Mouse (Mus musculus): Measurements from ENCODE around the gene Phf1.
"Not testable (repeated sequence)": the region's sequence is repeated elsewhere in the genome, so short reads cannot be mapped to it uniquely, and the experiment has no call there.

Phf1 gene

DNA sequence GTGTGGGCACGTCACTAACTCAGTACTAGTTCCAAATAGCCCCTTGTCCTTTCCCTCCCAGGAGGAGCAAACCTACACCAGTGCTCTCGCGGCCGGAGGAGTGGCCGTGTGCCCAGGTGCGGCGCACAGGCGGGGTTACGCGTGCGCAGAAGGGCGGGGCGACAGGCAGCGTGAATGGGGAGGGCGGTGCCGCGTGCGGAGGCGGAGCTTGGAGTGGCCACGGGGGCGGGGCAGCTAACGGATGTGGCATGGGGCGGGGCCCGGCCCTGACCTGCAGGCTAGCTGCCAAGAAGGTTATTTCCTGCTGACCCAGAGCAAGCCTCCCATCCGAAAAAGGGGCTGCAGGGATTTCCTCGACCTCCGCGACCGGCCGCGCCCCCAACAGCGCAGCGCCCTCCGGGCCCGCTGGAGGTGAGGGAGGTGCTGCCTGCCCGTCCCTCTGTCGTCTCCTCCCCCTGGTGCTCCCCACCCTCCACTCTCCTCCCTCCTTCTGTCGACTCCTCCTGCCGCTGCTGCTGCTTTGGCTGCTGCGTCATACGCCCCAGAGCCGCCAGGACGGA is at the start of gene Phf1:
Gene Phf1, plus strand, starts transcription at position 214 of the 560 bp plus-strand sequence.
- peak; percentile 88 for DNase-seq (ENCODE audit: low read depth, low spot score)

DNA sequence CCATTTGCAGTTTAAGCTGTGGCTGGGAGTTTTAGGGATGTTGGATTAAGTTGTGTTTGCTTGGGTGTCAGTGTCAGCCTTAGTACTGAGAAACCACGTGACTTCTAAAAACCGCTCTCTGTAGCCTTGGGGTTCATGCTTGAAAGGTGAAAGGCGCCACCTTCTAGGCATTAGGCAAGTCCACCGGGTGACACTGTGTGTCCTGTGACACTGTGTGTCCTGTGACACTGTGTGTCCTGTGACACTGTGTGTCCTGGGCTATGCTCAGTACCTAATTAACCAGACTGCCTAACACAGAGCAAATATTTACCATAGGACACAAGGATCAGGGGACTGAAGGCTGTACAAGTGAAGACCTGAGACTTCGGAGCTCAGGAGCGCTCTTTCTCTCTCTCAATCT is 49.3 kb upstream of the Phf1 start:
- no peak for DNase-seq (ENCODE audit: low read depth, low spot score)

- DNase-seq (ENCODE audit: low read depth, low spot score): peak; percentile 92
Measured at GRCm38 (mm10) chr17:26884995-26885926, 47.6 kb upstream of the Phf1 start.

DNA sequence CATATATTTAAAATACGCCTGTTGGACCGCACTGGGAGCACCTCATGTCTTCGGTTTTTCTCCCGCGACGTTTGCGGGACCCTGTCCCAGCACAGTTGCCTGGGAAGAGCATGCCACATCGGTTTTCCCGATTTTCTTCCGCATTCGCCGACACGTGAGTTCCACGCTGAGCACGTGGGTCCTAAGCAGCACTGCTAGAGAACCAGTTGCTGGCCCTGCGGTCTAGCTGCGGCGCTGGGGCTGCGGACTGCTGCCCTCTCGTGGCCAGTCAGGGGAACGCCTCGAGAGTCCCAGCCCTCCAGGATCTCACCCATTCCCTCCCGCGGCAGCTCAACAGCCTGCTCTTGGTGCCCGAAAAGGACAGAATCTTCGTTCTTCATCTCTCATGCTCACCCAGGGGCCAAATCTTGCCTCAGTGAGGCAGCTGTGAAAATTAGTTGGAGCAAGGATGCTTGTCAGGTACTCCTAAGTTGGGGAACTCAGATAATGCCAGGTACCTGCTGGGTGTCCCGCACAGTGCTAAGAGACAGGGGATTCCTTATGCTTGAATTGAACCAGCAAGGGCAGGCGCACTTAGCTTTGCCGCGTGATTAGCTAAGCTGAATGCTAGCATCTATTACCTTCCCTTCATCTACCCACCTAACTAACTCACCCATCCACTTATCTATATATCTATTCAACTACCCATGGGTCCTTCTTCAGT is 46.7 kb upstream of the Phf1 start:
- DNase-seq (ENCODE audit: low read depth, low spot score): peak; percentile 95

- peak; percentile 93 for DNase-seq (ENCODE audit: low read depth, low spot score)
Measured at GRCm38 (mm10) chr17:26887926-26888325, 44.9 kb upstream of the Phf1 start.

DNA sequence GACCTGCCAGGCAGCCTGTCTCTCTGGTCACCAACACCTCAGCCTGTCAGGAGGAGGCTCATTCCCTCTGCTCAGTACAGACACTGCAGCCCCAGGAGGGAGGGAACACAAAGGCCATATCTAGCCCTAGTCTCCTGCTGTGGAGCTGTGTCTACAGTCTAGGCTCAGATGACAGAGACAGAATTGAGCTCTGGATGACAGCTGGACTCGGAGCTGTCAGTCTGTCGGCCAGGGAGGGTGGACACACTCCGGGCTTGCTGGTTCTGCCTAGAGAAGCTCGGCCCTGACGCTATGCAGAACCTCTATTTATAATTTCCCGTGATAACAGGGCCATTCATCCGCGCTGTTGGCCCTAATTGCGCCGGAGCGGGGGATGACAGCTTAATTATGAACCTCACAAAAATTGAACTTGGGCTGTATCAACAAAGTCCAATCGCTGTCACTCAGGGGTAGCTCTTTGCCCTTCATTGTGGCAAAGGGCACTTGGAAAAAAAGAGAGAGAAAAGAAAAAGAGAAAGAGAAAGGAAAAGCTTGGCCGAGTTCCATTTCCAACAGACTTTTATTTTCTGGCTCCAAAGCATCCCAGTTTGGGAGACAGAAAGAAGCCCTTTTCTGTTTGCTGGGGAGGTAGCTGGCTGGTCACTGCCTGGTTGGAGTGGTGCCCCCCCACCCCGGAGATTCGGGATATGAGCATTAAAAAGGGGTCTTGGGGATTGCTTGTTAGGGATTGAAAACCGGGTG is 40.0 kb upstream of the Phf1 start:
- no peak for DNase-seq (ENCODE audit: low read depth, low spot score)

- DNase-seq (ENCODE audit: low read depth, low spot score): no peak
Measured at GRCm38 (mm10) chr17:26893492-26893891, 39.4 kb upstream of the Phf1 start.

DNA sequence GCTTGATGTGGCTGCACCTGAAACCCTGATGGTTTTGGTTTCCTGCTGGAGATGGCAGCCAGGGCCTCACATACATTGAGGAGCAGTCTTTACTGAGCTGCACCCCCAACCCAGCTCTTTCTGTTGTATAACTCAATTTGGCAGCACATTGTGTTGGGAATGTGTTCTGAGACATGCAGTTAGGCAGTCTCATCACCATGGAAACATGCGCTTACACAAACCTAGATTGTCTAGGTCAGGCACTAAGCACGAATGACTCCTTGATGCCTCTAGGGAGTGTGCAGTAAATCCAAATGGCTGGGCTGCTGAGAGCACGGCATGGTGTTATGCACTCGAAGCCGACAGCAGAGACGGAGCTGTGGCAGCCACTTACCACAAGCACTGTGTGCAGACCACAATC is 38.5 kb upstream of the Phf1 start:
- DNase-seq (ENCODE audit: low read depth, low spot score): no peak

DNA sequence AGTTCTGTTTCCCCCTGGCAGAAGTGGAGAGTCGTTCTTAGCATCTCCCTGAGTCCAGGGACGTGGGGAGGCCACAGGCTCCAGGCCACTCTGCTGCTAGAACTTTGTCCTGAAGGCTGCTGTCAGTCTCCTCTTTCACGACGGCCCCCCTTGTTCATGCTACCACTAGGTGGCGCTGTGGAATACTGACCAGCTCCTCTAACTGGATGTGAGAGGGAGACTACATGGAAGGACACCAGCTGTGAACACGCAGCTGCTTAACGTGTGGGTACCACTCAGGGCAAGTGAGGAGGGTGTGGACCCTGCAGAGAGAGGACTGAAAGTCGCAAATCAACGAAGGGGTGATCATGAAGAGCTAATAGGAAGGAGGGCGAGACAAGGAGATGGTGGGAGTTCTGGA is 37.3 kb upstream of the Phf1 start:
- DNase-seq (ENCODE audit: low read depth, low spot score): peak; percentile 69

DNA sequence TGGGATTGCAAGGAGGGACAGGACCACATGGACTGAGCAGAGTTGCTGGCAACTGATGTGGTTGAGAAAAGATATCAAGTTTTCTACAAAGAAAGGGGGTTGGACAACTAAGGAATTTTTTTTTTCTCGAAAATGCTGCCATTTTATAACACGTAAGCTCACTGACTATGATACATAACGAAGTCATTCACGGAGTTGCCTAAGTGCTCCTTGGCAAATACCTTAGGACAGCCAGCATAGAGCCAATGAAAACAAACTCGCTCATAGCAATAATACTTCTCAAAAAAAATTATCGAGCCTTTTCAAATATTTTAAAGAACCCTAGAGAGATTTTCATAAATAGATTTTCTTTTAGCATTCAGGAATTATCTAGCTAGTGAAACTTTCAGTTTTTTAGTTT is 31.9 kb upstream of the Phf1 start:
- peak; percentile 76 for DNase-seq (ENCODE audit: low read depth, low spot score)

DNA sequence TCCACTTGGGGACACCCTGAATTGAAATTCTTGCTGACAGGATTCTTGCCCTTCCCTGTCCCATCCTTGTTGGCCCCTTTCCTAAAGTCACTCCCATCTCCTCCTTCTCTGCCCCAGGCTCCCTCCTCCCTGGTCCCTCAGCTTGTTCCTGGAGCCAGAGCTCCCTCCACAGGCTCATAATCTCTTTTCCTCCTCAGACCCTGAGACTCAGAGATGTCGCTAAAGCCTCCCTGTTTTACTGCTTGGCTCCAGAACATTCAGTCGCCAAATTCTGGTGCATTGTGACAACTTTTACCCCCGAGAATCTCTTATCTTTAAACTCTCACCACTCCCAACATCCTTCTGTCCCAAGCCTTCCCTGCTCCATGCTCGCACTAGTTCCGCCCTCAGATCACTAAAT is 28.5 kb upstream of the Phf1 start:
- DNase-seq (ENCODE audit: low read depth, low spot score): no peak

GRCm38 (mm10) chr17:26907506-26907905 is 25.3 kb upstream of the Phf1 start:
- not testable (repeated sequence) for DNase-seq (ENCODE audit: low read depth, low spot score)

DNA sequence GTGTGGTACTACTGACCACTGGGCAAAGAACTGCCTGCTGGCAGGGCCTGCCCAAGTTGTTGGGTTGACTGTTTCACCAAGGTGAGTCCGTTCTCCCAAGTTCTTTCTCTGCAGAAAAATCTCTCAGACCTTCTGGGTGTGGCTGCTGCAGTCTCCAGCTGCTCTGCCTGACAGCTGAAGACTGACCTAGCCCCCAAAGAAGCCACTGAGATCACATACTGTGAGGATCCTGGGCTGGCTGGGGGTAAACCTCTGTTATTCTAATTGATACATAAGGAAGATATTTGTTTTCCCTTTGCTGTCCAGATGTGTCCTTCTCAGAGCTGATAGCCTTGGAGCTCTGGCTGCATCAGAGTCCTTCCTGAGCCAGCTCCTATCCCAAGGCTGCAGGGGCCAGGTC is 17.6 kb upstream of the Phf1 start:
- no peak for DNase-seq (ENCODE audit: low read depth, low spot score)

DNA sequence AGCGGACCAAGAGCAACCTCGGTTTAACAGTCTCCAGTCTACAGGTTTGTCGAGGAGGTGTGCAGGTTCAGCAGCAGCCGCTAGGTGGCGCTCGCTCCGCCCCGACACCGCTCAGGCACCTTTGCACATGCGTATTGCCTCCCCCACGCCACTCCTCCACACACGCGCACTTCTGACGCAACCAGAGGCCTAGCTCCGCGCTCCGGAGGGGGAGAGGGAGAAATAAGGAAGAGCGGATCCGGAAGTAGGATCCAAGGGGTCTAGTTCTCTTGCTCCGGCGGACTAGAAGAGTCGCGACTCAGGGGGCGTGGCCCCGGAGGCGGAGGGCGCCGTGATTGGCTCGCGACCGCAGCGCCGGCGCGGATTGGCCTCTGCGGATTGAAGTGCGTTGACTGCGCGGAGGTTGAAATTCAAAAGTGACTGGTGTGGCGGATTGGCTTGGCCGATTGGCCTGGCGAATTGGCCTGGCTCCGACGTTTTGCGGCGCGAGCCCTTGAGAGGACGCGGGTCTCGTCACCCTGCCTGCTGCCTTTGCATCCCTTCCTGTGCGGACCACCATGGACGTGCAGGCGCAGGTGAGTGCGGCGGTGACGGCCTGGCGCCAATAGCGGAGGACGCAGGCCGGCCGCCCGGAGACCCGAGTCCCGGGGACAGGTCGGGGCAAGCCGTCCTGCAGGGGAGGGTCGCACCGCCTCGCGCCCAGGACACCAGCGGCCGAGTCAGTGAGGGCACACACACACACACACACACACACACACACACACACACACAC is 16.0 kb upstream of the Phf1 start, which contains the start of gene Kifc5b:
Gene Kifc5b, plus strand, starts transcription at position 381 of the 772 bp plus-strand sequence.
- peak; percentile 100 for DNase-seq (ENCODE audit: low read depth, low spot score)

GRCm38 (mm10) chr17:26917560-26917959 is 15.3 kb upstream of the Phf1 start:
- not testable (repeated sequence) for DNase-seq (ENCODE audit: low read depth, low spot score)

DNA sequence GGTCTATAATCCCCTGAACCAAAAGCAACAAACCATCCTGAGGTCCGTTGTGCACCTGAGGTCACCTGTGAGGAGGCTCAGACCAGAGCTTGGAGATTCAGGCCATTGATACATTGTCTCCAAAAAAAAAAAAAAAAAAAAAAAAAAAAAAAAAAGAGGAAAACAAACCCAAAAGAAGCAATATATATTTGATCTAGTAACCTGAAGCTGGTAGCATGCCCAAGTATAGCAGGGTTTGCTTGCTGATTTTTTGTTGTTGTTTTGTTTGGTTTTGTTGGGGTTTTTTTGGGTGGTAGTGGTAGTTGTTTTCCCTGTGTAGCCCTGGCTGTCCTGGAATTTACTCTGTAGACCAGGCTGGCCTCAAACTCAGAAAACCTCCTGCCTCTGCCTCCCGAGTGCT is 14.5 kb upstream of the Phf1 start:
- no peak for DNase-seq (ENCODE audit: low read depth, low spot score)

DNA sequence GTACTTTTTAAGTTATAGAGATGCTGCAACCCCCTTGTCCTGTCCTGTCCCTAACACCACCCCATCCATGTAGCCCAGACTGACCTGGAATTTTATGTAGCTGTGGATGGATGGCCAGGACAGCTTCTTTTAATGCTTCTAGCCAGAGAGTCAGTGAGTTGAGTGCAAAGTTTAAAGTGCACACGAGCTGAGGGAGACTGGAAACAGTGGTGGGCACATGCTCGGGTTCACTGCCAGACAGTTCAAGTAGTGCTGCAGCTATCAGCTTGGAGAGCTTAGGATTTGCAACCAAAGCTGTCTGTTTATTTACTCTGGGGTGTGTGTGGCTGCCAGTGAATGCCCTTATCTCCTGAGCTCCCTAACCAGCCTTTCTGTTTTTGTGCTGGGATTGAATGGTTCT is 13.3 kb upstream of the Phf1 start:
- DNase-seq (ENCODE audit: low read depth, low spot score): not testable (repeated sequence)

GRCm38 (mm10) chr17:26922368-26922767 is 10.5 kb upstream of the Phf1 start:
- DNase-seq (ENCODE audit: low read depth, low spot score): not testable (repeated sequence)

- not testable (repeated sequence) for DNase-seq (ENCODE audit: low read depth, low spot score)
Measured at GRCm38 (mm10) chr17:26925414-26925813, 7.4 kb upstream of the Phf1 start.

- DNase-seq (ENCODE audit: low read depth, low spot score): peak; percentile 81
Measured at GRCm38 (mm10) chr17:26931795-26932194, 1.1 kb upstream of the Phf1 start.

GRCm38 (mm10) chr17:26933419-26933818 is 567 bp downstream of the Phf1 start:
- no peak for DNase-seq (ENCODE audit: low read depth, low spot score)
